Mouse (Mus musculus) adrenal gland, postnatal 36 days (tissue): Measurements from ENCODE around the gene Lsm3. TPM values are rescaled to one million over a fixed set of nuclear protein-coding genes. Genes with fewer than 3 reads are reported as not detected.
A peak's percentile ranks its signal among the peaks of the same experiment; 100 is the strongest.

Source experiments
- DNase-seq, 2 experiments: peaks; one replicate each; pipeline ENCODE4 v3.0.0; 2021; ENCODE audit warnings: mixed read lengths in 1 of 2
- total RNA-seq, 2 experiments: library from RNA; stranded (reverse); gene quantifications; 2 replicates each; pipeline ENCODE4 v1.2.3; 2021

Gene Lsm3
- total RNA-seq, 2 experiments from 2014 or later = 34.1 to 36.5 TPM

- DNase-seq = peak; percentile 86 to 89
Measured at GRCm38 (mm10) chr6:91509326-91509725, 6.4 kb upstream of the Lsm3 start.

- no peak for DNase-seq
Measured at GRCm38 (mm10) chr6:91510211-91510610, 5.5 kb upstream of the Lsm3 start.

DNA sequence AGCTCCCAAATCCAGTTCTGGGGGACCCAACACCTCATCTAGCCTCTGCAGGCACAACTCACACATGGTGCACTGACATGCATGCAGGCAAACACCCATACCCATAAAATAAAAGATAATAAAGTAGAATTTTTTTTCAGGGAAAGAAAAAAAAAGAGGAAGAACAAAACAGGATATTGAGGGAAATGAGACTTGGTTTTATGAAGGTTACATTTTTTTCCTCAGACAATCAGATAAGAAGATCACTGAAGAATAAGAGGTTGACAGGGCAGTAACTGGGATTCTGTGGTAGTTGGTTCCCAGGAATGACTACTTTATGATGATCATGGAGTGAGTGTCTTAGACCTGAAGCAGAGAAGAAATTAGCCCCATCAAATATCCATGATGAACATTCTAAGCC lies 1.6 kb upstream of the Lsm3 start:
- no peak for DNase-seq

- no peak for DNase-seq
Measured at GRCm38 (mm10) chr6:91514737-91515362, 878 bp upstream of the Lsm3 start.

DNA sequence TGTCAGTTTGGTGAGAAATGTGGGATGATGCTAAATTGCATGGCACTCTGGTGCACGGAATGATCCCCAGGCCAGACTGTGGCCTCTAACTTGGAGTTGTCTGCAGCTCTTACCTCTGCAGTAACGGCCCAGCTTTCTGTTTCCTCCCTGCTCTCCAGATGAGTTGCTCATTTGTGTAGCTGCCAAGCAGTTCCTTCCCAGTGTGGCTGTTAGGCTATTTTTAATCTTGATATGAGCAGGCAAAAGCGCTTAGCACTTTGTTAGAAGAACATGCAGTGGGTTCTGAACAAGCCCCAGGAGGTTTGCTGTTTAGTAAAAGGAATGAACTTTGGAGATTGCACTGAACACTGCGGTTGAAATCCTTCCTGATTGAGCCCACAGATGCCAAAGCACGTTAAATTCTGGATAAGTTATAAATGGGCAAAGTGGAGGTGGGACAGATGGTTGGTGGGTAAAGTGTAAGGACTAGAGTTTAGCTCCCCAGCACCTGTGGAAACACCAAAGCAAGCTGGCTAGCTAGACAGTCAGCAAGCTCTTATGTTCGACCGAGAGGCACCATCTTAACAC lies 2.8 kb downstream of the Lsm3 start:
- no peak for DNase-seq

DNA sequence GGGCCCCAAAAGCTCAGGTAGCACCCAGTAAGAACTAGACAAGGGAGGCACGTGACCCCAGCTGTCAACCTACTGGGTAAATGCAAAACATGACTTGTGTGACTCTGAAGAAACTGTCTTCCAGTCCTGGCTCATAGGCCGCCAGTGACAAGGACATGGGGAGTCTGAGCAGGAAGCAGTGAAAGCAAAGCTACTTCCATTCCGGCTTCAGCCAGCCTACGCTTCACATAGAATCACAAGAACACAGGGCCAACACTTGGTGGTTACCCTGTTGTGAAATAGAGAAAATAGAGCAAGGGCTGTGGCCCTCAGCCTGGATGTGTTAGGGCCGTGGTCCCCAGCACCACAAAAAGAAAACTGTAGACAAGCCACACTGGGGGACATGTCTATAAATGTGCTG lies 7.1 kb downstream of the Lsm3 start:
- DNase-seq = no peak

- no peak for DNase-seq
Measured at GRCm38 (mm10) chr6:91525544-91525943, 9.8 kb downstream of the Lsm3 start.

- DNase-seq = no peak
Measured at GRCm38 (mm10) chr6:91527227-91527860, 11.6 kb downstream of the Lsm3 start.

GRCm38 (mm10) chr6:91528265-91528664 lies 12.5 kb downstream of the Lsm3 start:
- peak in 1 of 2 experiments; percentile 39 for DNase-seq

GRCm38 (mm10) chr6:91530673-91531072 lies 14.9 kb downstream of the Lsm3 start:
- no peak for DNase-seq

DNA sequence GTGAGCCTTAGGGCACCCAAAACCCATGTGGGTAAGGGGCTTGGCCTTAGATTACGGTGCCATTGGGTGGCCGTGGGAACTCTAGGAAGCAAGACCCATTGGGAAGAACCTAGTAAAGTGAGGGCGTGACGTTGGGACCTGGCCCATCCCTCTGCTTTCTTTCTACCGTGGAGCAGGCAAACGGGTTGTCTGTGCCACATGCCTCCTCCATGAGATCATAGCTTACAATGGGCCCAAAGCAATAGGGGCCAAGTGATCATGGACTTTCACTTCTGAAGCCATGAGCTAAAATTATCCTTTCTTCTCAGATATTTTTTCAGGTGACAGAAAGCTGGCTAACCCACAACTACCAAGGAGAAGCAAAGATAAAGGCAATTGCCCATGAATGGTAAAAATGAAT lies 15.5 kb downstream of the Lsm3 start:
- no peak for DNase-seq

GRCm38 (mm10) chr6:91532661-91533060 lies 16.9 kb downstream of the Lsm3 start:
- DNase-seq = no peak

- DNase-seq = no peak
Measured at GRCm38 (mm10) chr6:91533359-91533758, 17.6 kb downstream of the Lsm3 start.

DNA sequence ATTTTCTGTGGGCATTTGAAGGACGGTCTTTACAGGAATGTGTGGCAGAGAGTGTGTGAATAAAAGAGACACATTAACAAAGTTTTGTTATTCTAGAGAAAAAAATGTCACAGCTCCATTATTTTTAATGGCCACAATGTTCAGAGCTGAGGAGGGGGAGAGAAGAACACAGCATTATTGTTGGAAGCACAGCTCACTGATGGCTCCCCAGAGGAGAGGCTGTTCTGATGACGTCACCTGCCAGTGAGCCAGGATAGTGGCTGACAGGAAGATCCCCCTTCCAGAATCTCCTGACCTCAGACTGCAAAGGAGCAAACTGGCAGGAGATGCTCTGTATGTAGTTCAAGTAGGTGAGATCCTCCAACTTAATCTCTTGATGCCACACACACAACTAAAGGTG lies 18.0 kb downstream of the Lsm3 start:
- no peak for DNase-seq

- no peak for DNase-seq
Measured at GRCm38 (mm10) chr6:91534268-91534667, 18.5 kb downstream of the Lsm3 start.

DNA sequence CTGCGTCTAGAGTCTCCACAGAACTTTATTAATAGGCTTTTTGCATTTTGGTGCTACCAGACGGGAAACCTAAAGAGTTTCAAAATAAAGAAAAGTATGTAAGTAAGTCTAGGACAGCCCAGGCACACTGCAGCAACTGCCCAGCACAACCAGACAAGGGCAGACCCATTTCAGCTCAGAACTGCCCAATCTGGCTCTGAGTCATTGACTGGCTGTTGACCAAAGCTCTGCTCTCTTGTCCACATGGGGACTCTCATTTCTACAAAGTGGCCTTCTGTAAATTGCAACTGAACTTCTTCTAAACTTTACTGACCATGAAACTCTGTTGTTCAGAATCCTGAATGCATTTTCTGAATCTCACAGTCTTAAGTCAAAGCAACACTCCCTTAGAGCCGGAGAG lies 19.5 kb downstream of the Lsm3 start:
- peak; percentile 52 to 67 for DNase-seq

- no peak for DNase-seq
Measured at GRCm38 (mm10) chr6:91536047-91536765, 20.5 kb downstream of the Lsm3 start.

DNA sequence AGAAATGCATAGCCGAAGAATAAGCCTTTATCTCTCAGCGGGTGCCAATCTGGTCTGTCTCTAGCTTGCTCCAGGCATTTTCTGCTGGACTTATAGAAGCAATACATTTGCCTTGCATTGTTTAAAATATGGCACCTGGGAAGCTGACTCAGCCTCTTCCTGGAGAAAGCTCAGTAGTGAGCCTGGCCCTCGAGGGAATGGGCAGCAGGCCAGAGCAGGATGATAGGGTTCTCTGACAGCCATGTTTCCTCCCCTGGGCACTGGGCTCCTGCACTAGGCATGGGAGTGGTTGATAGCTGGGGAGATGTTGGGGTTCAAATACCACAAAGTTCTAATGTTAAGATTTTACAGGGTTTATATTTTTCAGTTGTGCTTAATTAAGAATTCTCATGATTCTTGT lies 25.5 kb downstream of the Lsm3 start:
- no peak for DNase-seq

DNA sequence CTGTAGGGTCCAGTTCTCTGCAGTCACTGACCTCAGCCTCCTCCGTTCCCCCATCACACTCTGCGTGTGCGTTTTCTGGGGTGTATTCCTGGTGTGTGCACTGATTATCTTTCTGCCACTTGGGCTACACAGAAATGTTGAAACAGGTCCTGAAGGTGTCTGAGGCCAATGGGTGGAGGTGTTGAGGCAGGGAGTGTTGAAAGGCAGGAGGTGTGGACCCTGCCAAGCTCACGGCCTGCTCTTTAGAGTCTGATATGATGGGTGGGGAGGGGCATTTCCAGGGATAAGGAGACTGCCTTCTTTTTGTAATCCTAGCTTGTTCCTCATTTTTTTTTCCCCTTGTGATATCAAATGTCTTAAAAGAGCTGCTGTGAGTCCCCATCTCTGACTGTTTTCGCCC lies 27.3 kb downstream of the Lsm3 start:
- DNase-seq = no peak

DNA sequence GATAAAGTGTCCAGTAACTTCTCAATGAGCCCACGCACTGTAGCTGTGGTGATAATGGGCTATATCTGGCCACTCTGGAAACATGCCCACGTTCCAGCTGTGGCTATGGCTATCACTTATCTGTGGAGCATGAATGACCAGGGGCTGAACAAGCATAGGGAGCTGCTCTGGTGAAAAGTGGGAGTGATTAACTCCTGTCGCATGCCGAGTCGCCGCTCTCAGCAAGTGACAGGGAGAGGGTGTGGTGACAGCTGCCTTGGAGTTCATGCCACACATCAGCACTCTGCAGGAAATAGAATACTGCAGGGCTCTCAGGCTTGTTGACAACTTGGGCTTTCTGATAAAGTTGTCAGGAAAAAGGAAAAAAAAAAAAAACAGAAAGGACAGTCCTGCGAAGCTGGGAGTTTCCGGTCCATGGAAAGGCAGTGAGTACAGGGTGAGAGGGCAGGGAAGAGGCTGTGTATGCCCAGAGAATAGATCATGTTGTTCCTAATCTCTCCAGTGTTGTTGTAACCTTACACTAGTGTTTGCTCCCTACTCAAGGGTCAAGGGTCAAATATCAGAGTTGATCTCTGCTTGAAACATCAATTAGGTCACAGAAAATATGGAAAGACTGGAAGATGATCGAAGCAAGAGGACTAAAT lies 30.6 kb downstream of the Lsm3 start:
- DNase-seq = no peak

- DNase-seq = no peak
Measured at GRCm38 (mm10) chr6:91547313-91547712, 31.6 kb downstream of the Lsm3 start.

- no peak for DNase-seq
Measured at GRCm38 (mm10) chr6:91549621-91550020, 33.9 kb downstream of the Lsm3 start.

DNA sequence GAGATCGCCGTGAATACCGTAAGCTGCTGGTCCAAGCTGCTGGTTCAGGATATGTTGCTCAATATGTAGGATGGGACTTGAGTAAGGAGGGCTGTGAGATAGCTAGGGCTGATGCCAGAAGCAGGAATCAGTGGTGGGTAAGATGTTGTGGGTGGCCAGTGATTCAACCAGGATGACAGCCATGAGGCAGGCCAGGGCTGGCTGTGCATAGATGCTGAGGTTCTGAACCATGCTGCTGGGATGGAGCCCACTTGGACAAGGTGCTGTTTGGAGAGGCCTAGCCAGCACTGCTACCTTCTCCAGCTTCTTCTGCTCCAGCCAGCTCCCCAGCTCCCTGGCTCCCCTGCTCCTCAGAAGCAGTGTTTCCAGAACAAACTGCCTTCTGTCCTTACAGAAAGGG lies 35.9 kb downstream of the Lsm3 start:
- DNase-seq = no peak
